Mouse (Mus musculus): Measurements from ENCODE around the gene Mpeg1.

DNA sequence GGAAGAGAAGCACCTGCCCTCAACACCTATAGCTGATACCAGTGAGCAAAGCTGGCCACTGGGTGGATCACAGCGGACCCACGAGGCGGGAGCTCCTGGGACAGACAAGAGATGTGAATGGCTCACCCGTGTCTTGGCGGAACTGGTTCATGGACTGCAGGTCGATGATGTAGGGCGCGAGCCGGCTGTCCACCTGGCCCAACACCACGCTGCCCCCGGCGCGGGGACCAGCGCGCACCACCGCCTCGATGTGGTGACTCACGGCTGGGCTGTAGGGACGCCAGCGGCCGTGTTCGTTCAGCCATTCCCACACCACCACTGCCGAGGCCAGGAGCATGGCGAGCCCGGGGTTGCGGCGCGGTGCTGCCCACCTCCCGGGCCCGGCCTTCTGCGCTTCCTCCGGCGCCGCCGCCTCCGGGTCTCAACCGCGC lies 40.3 kb downstream of the Mpeg1 start:
- TF ChIP-seq POLR2A (IDR thresholded peaks at IDR 0.05; ENCODE audit: borderline replicate concordance, extremely low read depth, insufficient read depth, insufficient read length, poor library complexity, severe bottlenecking), result no peak
- TF ChIP-seq CTCF (IDR thresholded peaks at IDR 0.05; ENCODE audit: borderline replicate concordance, extremely low read depth, insufficient read depth, insufficient read length), result no peak
